Mouse (Mus musculus) forebrain, embryonic 11.5 days (tissue): ENCODE results near the gene Tut1. TPM values are rescaled to one million over a fixed set of nuclear protein-coding genes. Genes with fewer than 3 reads are reported as not detected.
"Not testable (repeated sequence)": the region's sequence is repeated elsewhere in the genome, so short reads cannot be mapped to it uniquely, and the experiment has no call there.

ENCODE experiments used
- ATAC-seq: fragments of 200-750 bp; cut with Nextera tagmentation; replicated peaks from 2 replicates; pipeline ENCODE4 v1.8.0; 2017; ENCODE audit warnings: moderate TSS enrichment; ENCODE audit not compliant: low FRiP score
- DNase-seq: peaks from one replicate; pipeline ENCODE4 v3.0.0-alpha.2; 2017; ENCODE audit warnings: low spot score
- H3K27ac ChIP-seq: fragments of 300-500 bp; sonication (generic); 2 replicates; pipeline ENCODE4 v1.5.1; 2014; ENCODE audit warnings: low read depth, low read length
- H3K27me3 ChIP-seq: fragments of 300-500 bp; sonication (generic); 2 replicates; pipeline ENCODE4 v1.6.1; 2014; ENCODE audit warnings: mild to moderate bottlenecking, low read length, mixed read lengths; ENCODE audit not compliant: control insufficient read depth, insufficient read depth
- H3K36me3 ChIP-seq: fragments of 300-500 bp; sonication (generic); 2 replicates; pipeline ENCODE4 v1.6.1; 2014; ENCODE audit warnings: mild to moderate bottlenecking, low read length, moderate library complexity, mixed read lengths; ENCODE audit not compliant: control insufficient read depth, insufficient read depth
- H3K4me1 ChIP-seq: fragments of 300-500 bp; sonication (generic); replicated peaks from 2 replicates; pipeline ENCODE4 v1.6.1; 2014; ENCODE audit warnings: low read length, mixed read lengths; ENCODE audit not compliant: control insufficient read depth, insufficient read depth
- H3K4me2 ChIP-seq: fragments of 300-500 bp; sonication (generic); 2 replicates; pipeline ENCODE4 v1.6.1; 2014; ENCODE audit warnings: low read depth, mild to moderate bottlenecking, low read length, moderate library complexity, mixed read lengths; ENCODE audit not compliant: severe bottlenecking
- H3K4me3 ChIP-seq: fragments of 300-500 bp; sonication (generic); 2 replicates; pipeline ENCODE4 v1.5.1; 2014; ENCODE audit warnings: low read depth, low read length
- H3K9ac ChIP-seq: fragments of 300-500 bp; sonication (generic); 2 replicates; pipeline ENCODE4 v1.6.1; 2014; ENCODE audit warnings: low read length
- H3K9me3 ChIP-seq: fragments of 300-500 bp; sonication (generic); 2 replicates; pipeline ENCODE4 v1.6.1; 2016; ENCODE audit warnings: low read length, mixed read lengths; ENCODE audit not compliant: control insufficient read depth
- WGBS: fragments of 180-500 bp; shearing (Covaris S2); extraction: QIAGEN DNeasy Blood & Tissue Kit; methylation state at CpG from one replicate; pipeline ENCODE4 v1.1.7; 2014; 5-methylcytosine and 5-hydroxymethylcytosine counted together
- polyA plus RNA-seq: library from polyadenylated mRNA; unstranded; fragments of >200 nt; fragmentation: Nextera tagmentation; extraction: Ambion mirVana; gene quantifications from 2 replicates; pipeline ENCODE4 v1.2.1, GENCODE M21; 2014

Gene Tut1
- polyA plus RNA-seq, 1 experiment from 2014 or later: 34.4 TPM

DNA sequence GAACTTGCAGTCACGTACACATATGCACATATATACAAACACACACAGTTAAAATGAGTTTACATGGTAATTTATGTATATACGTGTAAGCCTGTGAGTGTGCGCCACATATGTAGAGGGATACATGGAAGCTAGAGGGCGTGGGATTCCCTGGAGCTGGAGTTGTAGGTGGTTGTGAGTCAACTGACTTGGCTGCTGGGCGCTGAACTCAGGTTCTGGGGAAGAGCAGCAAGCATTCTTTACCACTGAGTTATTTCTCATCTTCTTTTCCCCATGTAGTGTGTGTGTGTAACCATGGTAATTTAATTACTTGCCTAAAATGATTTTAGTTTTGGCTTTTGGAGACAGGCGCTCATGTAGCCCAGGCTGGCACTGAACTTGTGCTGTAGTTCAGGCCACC, 43.0 kb downstream of the Tut1 start:
- Histone ChIP-seq H3K4me1 (no peaks in the 10 kb centered on the region), H3K9ac (no peak overlapping the region), H3K9me3 (no peaks in the 10 kb centered on the region), H3K27ac (no peak overlapping the region), H3K27me3 (no peaks in the 10 kb centered on the region), H3K4me2 (no peak overlapping the region), H3K36me3 (no peaks in the 10 kb centered on the region), H3K4me3 (no peak overlapping the region)
- 91% methylated on average over 6 of the region's 6 CpGs for whole genome bisulfite sequencing
- DNase-seq: no peak
- no peak for ATAC-seq

- WGBS: 86% methylated on average over 4 of the region's 4 CpGs
- no peak for ATAC-seq
- Histone ChIP-seq H3K27ac (no peak overlapping the region), H3K4me2 (no peak overlapping the region), H3K4me3 (no peak overlapping the region), H3K9ac (no peak overlapping the region), H3K36me3 (no peaks in the 10 kb centered on the region), H3K9me3 (no peaks in the 10 kb centered on the region), H3K27me3 (no peaks in the 10 kb centered on the region), H3K4me1 (no peaks in the 10 kb centered on the region)
- no peak for DNase-seq
Measured at GRCm38 (mm10) chr19:8997546-8997945, 43.9 kb downstream of the Tut1 start.

GRCm38 (mm10) chr19:8998546-8998945, 44.9 kb downstream of the Tut1 start:
- H3K4me1 ChIP-seq: no peaks in the 10 kb centered on the region
- H3K9ac ChIP-seq: no peak overlapping the region
- 85% methylated on average over 6 of the region's 6 CpGs for WGBS
- no peak overlapping the region for H3K27ac ChIP-seq
- no peak overlapping the region for H3K4me2 ChIP-seq
- no peak for ATAC-seq
- no peak overlapping the region for H3K4me3 ChIP-seq
- DNase-seq: no peak
- no peaks in the 10 kb centered on the region for H3K36me3 ChIP-seq
- no peaks in the 10 kb centered on the region for H3K9me3 ChIP-seq
- H3K27me3 ChIP-seq: no peaks in the 10 kb centered on the region

DNA sequence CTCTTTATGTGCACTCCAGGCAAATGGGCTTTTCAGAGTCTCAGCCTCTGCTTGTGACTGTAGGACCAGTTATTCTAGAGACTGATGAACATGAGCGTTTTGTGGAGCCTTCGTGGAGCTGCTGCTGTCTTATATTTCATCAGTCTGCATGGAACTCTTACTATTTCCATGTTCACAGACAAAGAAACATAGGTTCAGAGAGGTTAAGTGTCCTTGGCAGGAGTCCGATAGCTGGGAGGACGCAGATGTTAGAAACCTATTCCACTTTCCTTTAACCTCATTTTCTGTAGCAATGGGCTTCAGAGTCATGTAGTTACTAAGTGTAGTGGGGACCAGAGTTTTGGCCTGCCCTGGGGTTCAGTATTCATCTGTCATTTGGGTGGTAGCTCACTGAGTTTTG, 45.6 kb downstream of the Tut1 start:
- Histone ChIP-seq H3K9me3 (no peaks in the 10 kb centered on the region), H3K4me1 (no peaks in the 10 kb centered on the region), H3K27ac (no peak overlapping the region), H3K9ac (no peak overlapping the region), H3K4me2 (no peak overlapping the region), H3K36me3 (no peaks in the 10 kb centered on the region), H3K27me3 (no peaks in the 10 kb centered on the region), H3K4me3 (no peak overlapping the region)
- ATAC-seq (no peak), DNase-seq (no peak)
- WGBS: 95% methylated on average over 4 of the region's 4 CpGs

DNA sequence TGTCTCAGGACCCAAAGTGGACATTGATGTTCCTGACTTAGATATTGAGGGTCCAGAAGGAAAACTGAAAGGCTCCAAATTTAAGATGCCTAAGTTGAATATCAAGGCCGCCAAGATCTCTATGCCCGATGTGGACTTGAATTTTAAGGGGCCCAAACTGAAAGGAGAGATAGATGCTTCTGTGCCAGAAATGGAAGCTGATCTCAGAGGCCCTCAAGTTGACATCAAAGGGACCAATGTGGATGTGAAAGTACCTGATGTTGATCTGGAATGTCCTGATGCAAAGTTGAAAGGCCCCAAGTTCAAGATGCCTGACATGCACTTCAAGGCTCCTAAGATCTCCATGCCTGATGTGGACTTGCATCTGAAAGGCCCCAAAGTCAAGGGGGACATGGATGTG, 53.3 kb downstream of the Tut1 start:
- not testable (repeated sequence) for H3K9me3 ChIP-seq, H3K4me3 ChIP-seq, H3K27ac ChIP-seq, H3K27me3 ChIP-seq, H3K4me1 ChIP-seq, H3K36me3 ChIP-seq, H3K4me2 ChIP-seq, DNase-seq, ATAC-seq, H3K9ac ChIP-seq
- 89% methylated on average over 2 of the region's 2 CpGs for WGBS

Other genes with a start within 250 kb of the Tut1 start
- gene Slc3a2, start 230.5 kb upstream of the Tut1 start, polyA plus RNA-seq: 132 and 143 TPM in 2 replicates
- gene Wdr74, start 218.0 kb upstream of the Tut1 start, polyA plus RNA-seq: 79.5 and 89.2 TPM in 2 replicates
- gene 1700092M07Rik, start 213.1 kb upstream of the Tut1 start, polyA plus RNA-seq: 2.3 and 3.1 TPM in 2 replicates
- 88.4 and 93.8 TPM in 2 replicates for gene Stx5a, start 212.4 kb upstream of the Tut1 start, polyA plus RNA-seq
- 238 and 247 TPM in 2 replicates for gene Nxf1, start 196.8 kb upstream of the Tut1 start, polyA plus RNA-seq
- 181 and 182 TPM in 2 replicates for gene Tmem223, start 182.9 kb upstream of the Tut1 start, polyA plus RNA-seq
- gene Tmem179b, start 179.4 kb upstream of the Tut1 start, polyA plus RNA-seq: 38.9 and 49.8 TPM in 2 replicates
- 30.9 and 36.7 TPM in 2 replicates for gene Taf6l, start 167.4 kb upstream of the Tut1 start, polyA plus RNA-seq
- gene Polr2g, start 155.3 kb upstream of the Tut1 start, polyA plus RNA-seq: 151 and 156 TPM in 2 replicates
- gene Zbtb3, start 151.3 kb upstream of the Tut1 start, polyA plus RNA-seq: 5.4 and 5.9 TPM in 2 replicates
- gene Ttc9c, start 134.5 kb upstream of the Tut1 start, polyA plus RNA-seq: 75.7 and 80.8 TPM in 2 replicates
- 6.7 and 7.8 TPM in 2 replicates for gene Hnrnpul2, start 133.8 kb upstream of the Tut1 start, polyA plus RNA-seq
- gene AC129217.1, start 124.1 kb upstream of the Tut1 start, polyA plus RNA-seq: not detected in 2 replicates
- 55.0 and 56.3 TPM in 2 replicates for gene Bscl2, start 116.4 kb upstream of the Tut1 start, polyA plus RNA-seq
- 83.4 and 92.6 TPM in 2 replicates for gene Gng3, start 114.7 kb upstream of the Tut1 start, polyA plus RNA-seq
- gene Lrrn4cl, start 103.1 kb upstream of the Tut1 start, polyA plus RNA-seq: 0.13 and 0.35 TPM in 2 replicates
- gene Ubxn1, start 82.4 kb upstream of the Tut1 start, polyA plus RNA-seq: 178 and 181 TPM in 2 replicates
- gene Uqcc3, start 72.9 kb upstream of the Tut1 start, polyA plus RNA-seq: 50.1 and 52.9 TPM in 2 replicates
- gene Lbhd1, start 70.1 kb upstream of the Tut1 start, polyA plus RNA-seq: 110 and 112 TPM in 2 replicates
- not detected in 2 replicates for gene Gm49403, start 69.9 kb upstream of the Tut1 start, polyA plus RNA-seq
- gene 1810009A15Rik, start 65.0 kb upstream of the Tut1 start, polyA plus RNA-seq: 124 and 131 TPM in 2 replicates
- gene Gm49416, start 64.9 kb upstream of the Tut1 start, polyA plus RNA-seq: not detected in 2 replicates
- 47.7 and 50.9 TPM in 2 replicates for gene Ints5, start 60.8 kb upstream of the Tut1 start, polyA plus RNA-seq
- 119 and 120 TPM in 2 replicates for gene Ganab, start 55.8 kb upstream of the Tut1 start, polyA plus RNA-seq
- gene B3gat3, start 33.5 kb upstream of the Tut1 start, polyA plus RNA-seq: 55.0 and 57.2 TPM in 2 replicates
- 1.7 and 1.8 TPM in 2 replicates for gene Rom1, start 24.5 kb upstream of the Tut1 start, polyA plus RNA-seq
- gene Eml3, start 24.3 kb upstream of the Tut1 start, polyA plus RNA-seq: 11.2 and 12.2 TPM in 2 replicates
- gene Mta2, start 12.0 kb upstream of the Tut1 start, polyA plus RNA-seq: 62.6 and 63.2 TPM in 2 replicates
- gene Eef1g, start 13.2 kb downstream of the Tut1 start, polyA plus RNA-seq: 467 and 472 TPM in 2 replicates
- 7.1 and 7.3 TPM in 2 replicates for gene Ahnak, start 35.4 kb downstream of the Tut1 start, polyA plus RNA-seq
- not detected in 2 replicates for gene Scgb1a1, start 134.1 kb downstream of the Tut1 start, polyA plus RNA-seq
- gene Asrgl1, start 181.8 kb downstream of the Tut1 start, polyA plus RNA-seq: 22.7 and 25.3 TPM in 2 replicates